Mouse (Mus musculus) heart, embryonic 15.5 days (tissue): ENCODE results near the gene Stpg4. TPM values are rescaled to one million over a fixed set of nuclear protein-coding genes. Genes with fewer than 3 reads are reported as not detected.

Experiments
- ATAC-seq: fragments of 200-750 bp; cut with Nextera tagmentation; replicated peaks from 2 replicates; pipeline ENCODE4 v1.8.0; 2017; ENCODE audit warnings: low read depth, moderate TSS enrichment; ENCODE audit not compliant: insufficient number of reproducible peaks, insufficient read depth, low FRiP score
- H3K27ac ChIP-seq: fragments of 300-500 bp; sonication (generic); 2 replicates; pipeline ENCODE4 v1.5.1; 2015; ENCODE audit warnings: mild to moderate bottlenecking, inconsistent platforms
- H3K27me3 ChIP-seq: fragments of 300-500 bp; sonication (generic); 2 replicates; pipeline ENCODE4 v1.6.1; 2015; ENCODE audit warnings: inconsistent platforms
- H3K36me3 ChIP-seq: fragments of 300-500 bp; sonication (generic); 2 replicates; pipeline ENCODE4 v1.6.1; 2015; ENCODE audit warnings: mild to moderate bottlenecking, inconsistent platforms
- H3K4me1 ChIP-seq: fragments of 300-500 bp; sonication (generic); replicated peaks from 2 replicates; pipeline ENCODE4 v1.6.1; 2015; ENCODE audit warnings: inconsistent platforms
- H3K4me2 ChIP-seq: fragments of 300-500 bp; sonication (generic); 2 replicates; pipeline ENCODE4 v1.6.1; 2015; ENCODE audit warnings: inconsistent platforms, mild to moderate bottlenecking, moderate library complexity
- H3K4me3 ChIP-seq: fragments of 300-500 bp; sonication (generic); 2 replicates; pipeline ENCODE4 v1.5.1; 2015; ENCODE audit warnings: mild to moderate bottlenecking, inconsistent platforms
- H3K9ac ChIP-seq: fragments of 300-500 bp; sonication (generic); 2 replicates; pipeline ENCODE4 v1.6.1; 2015; ENCODE audit warnings: mild to moderate bottlenecking, inconsistent platforms
- H3K9me3 ChIP-seq: fragments of 300-500 bp; sonication (generic); replicated peaks from 2 replicates; pipeline ENCODE4 v1.6.1; 2016; ENCODE audit warnings: inconsistent platforms
- WGBS: fragments of 180-500 bp; shearing (Covaris S2); methylation state at CpG from one replicate; pipeline ENCODE4 v1.1.7; 2015; ENCODE audit warnings: mixed read lengths; 5-methylcytosine and 5-hydroxymethylcytosine counted together
- polyA plus RNA-seq: library from polyadenylated mRNA; unstranded; fragments of >200 nt; fragmentation: Nextera tagmentation; extraction: Ambion mirVana; gene quantifications from 2 replicates; pipeline ENCODE4 v1.2.1, GENCODE M21; 2015

Gene Stpg4
- polyA plus RNA-seq, 1 experiment from 2014 or later: not detected

GRCm38 (mm10) chr17:87376831-87377471 lies 50.6 kb downstream of the Stpg4 start:
- Histone ChIP-seq H3K9me3 (no peaks in the 10 kb centered on the region), H3K4me2 (no peak overlapping the region), H3K9ac (no peak overlapping the region), H3K27ac (peak overlapping the region; percentile 62), H3K36me3 (no peaks in the 10 kb centered on the region), H3K27me3 (no peaks in the 10 kb centered on the region), H3K4me1 (peaks cover 53% of the 10 kb centered on the region), H3K4me3 (no peak overlapping the region)
- ATAC-seq: no peak
- 82% methylated on average over 6 of the region's 6 CpGs for WGBS

- no peak overlapping the region for H3K4me2 ChIP-seq
- H3K4me1 ChIP-seq: peaks cover 53% of the 10 kb centered on the region
- H3K9me3 ChIP-seq: no peaks in the 10 kb centered on the region
- no peak overlapping the region for H3K9ac ChIP-seq
- peak overlapping the region; percentile 62 for H3K27ac ChIP-seq
- whole genome bisulfite sequencing: 15% methylated on average over 10 of the region's 10 CpGs
- H3K36me3 ChIP-seq: no peaks in the 10 kb centered on the region
- ATAC-seq: peak; percentile 19; the same call in 1 of the 2 replicates
- H3K4me3 ChIP-seq: no peak overlapping the region
- H3K27me3 ChIP-seq: no peaks in the 10 kb centered on the region
Measured at GRCm38 (mm10) chr17:87375941-87376511, 51.5 kb downstream of the Stpg4 start.

DNA sequence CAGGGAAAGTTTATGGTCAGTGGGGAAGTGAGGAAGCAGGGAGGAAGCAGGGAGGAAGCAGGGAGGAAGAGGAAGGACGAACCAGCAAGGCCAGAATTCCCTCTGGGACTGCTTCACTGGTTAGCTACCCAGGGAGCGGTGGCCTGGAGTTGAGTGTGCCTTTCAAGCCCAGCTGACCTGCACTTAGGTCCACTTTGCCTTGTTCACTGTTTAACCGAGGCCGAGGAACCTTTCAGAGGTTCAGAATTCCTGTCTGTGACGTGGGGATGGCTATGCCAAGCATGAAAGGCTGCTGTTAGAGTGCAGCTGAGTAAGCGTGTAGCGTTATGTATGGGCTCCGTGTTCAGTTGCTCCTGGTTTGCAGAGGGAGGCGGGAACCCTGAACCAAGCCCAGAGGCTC lies 54.2 kb downstream of the Stpg4 start:
- Histone ChIP-seq H3K4me2 (no peak overlapping the region), H3K9me3 (no peaks in the 10 kb centered on the region), H3K27me3 (no peaks in the 10 kb centered on the region), H3K4me1 (peaks cover 37% of the 10 kb centered on the region), H3K4me3 (no peak overlapping the region), H3K9ac (no peak overlapping the region), H3K27ac (no peak overlapping the region), H3K36me3 (no peaks in the 10 kb centered on the region)
- ATAC-seq: no peak
- 87% methylated on average over 9 of the region's 9 CpGs for WGBS

DNA sequence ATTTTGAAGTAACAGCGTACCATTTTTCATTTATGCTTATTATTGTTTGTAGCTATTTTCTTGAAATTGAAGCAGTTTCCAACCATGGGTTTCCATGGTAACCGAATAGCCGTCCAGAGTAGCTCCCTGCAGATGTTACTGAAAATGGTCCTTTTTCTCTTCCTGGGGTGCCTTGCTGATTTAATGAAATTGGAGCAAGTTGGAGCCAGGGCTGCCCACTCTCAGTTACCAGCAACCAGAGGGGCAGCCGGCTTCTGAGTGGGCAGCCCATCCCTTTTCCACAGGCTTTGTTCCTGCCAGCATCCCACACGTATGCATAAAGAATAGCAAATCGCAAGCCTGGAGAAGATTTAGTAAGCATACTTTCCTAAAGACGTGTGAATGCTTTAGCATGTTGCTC lies 55.4 kb downstream of the Stpg4 start:
- Histone ChIP-seq H3K27me3 (no peaks in the 10 kb centered on the region), H3K36me3 (no peaks in the 10 kb centered on the region), H3K4me3 (no peak overlapping the region), H3K27ac (no peak overlapping the region), H3K4me2 (no peak overlapping the region), H3K4me1 (peaks cover 38% of the 10 kb centered on the region), H3K9ac (no peak overlapping the region), H3K9me3 (no peaks in the 10 kb centered on the region)
- WGBS: 86% methylated on average over 7 of the region's 7 CpGs
- ATAC-seq: no peak

DNA sequence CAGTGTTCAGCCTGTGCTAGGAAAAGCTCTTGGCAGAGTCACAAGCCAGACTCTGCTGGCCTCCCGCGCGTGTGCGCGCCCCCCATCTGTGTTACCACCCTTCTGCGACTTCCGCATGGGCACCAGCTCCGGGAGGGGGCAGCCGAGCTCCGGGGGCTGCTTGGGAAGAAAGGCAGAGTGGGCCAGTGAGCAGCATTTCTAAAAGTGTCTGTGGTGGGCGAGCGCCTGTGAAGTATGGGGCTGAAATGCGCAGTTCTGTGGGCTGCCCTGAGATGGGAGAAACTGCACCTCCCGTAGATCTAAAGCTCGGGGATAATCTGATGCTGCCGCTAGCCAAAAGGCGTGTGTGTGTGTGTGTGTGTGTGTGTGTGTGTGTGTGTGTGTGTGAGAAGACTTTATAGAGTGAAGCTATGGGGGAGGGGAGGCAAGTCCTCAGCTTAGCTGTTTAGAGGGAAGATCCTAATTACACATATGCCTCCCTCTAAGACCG lies 58.2 kb downstream of the Stpg4 start:
- H3K27ac ChIP-seq: no peak overlapping the region
- H3K27me3 ChIP-seq: no peaks in the 10 kb centered on the region
- H3K4me1 ChIP-seq: peaks cover 23% of the 10 kb centered on the region
- no peak overlapping the region for H3K9ac ChIP-seq
- no peak for ATAC-seq
- H3K9me3 ChIP-seq: no peaks in the 10 kb centered on the region
- no peaks in the 10 kb centered on the region for H3K36me3 ChIP-seq
- no peak overlapping the region for H3K4me3 ChIP-seq
- H3K4me2 ChIP-seq: no peak overlapping the region
- WGBS: 77% methylated on average over 18 of the region's 18 CpGs

DNA sequence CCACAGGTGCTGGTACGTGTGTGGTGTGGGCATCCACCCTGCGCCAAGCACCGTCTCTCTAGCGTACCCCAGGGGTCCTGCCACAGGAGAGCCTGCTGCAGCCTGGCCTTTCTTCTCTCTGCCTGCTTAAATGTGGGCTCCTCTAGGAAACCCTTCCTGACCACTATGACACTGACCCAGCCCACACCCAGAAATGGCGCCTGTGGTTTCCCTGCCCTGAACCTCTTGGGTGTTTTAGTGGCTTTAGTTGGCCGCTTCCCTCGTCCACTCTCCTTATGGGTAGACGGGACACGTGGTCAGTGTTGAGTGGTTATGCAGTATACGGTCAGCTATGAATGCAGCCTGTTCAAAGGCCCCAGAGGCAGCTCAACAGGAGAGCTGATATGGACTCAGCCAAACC lies 59.1 kb downstream of the Stpg4 start:
- H3K9me3 ChIP-seq: no peaks in the 10 kb centered on the region
- ATAC-seq: no peak
- H3K36me3 ChIP-seq: no peaks in the 10 kb centered on the region
- no peak overlapping the region for H3K9ac ChIP-seq
- H3K27ac ChIP-seq: no peak overlapping the region
- no peak overlapping the region for H3K4me3 ChIP-seq
- H3K4me1 ChIP-seq: peaks cover 23% of the 10 kb centered on the region
- H3K4me2 ChIP-seq: no peak overlapping the region
- WGBS: 94% methylated on average over 10 of the region's 10 CpGs
- no peaks in the 10 kb centered on the region for H3K27me3 ChIP-seq

DNA sequence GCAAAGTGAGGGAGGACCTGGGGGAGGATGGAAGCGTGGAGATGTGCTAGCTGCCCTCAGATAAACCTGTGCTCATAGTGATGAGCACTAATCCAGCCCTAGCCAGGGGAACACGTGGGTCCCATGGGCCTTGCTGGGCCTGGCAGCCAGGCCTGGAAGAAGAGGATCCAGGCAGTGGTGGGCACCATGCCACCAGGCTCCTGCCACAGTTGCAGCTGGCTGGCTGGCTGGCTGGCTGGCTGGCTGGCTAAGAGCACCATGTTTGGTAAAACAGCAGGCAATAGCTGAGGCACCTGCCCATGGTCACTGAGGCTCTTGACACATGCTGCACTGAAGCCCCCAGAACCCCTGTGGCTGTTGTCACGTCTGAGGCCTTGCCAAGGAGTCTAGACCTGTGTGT lies 59.9 kb downstream of the Stpg4 start:
- peaks cover 23% of the 10 kb centered on the region for H3K4me1 ChIP-seq
- WGBS: 44% methylated on average over 3 of the region's 3 CpGs
- no peaks in the 10 kb centered on the region for H3K36me3 ChIP-seq
- no peak overlapping the region for H3K4me3 ChIP-seq
- H3K27me3 ChIP-seq: no peaks in the 10 kb centered on the region
- peak overlapping the region; percentile 8; the same call in 1 of the 2 replicates for H3K27ac ChIP-seq
- H3K9ac ChIP-seq: no peak overlapping the region
- no peaks in the 10 kb centered on the region for H3K9me3 ChIP-seq
- peak; percentile 40; the same call in 1 of the 2 replicates for ATAC-seq
- H3K4me2 ChIP-seq: no peak overlapping the region

GRCm38 (mm10) chr17:87367228-87367627 lies 60.3 kb downstream of the Stpg4 start:
- no peaks in the 10 kb centered on the region for H3K27me3 ChIP-seq
- no peak overlapping the region for H3K4me3 ChIP-seq
- no peak overlapping the region for H3K9ac ChIP-seq
- H3K27ac ChIP-seq: peak overlapping the region; percentile 8; the same call in 1 of the 2 replicates
- 30% methylated on average over 4 of the region's 4 CpGs for WGBS
- no peak overlapping the region for H3K4me2 ChIP-seq
- H3K9me3 ChIP-seq: no peaks in the 10 kb centered on the region
- peaks cover 23% of the 10 kb centered on the region for H3K4me1 ChIP-seq
- H3K36me3 ChIP-seq: no peaks in the 10 kb centered on the region
- no peak for ATAC-seq

DNA sequence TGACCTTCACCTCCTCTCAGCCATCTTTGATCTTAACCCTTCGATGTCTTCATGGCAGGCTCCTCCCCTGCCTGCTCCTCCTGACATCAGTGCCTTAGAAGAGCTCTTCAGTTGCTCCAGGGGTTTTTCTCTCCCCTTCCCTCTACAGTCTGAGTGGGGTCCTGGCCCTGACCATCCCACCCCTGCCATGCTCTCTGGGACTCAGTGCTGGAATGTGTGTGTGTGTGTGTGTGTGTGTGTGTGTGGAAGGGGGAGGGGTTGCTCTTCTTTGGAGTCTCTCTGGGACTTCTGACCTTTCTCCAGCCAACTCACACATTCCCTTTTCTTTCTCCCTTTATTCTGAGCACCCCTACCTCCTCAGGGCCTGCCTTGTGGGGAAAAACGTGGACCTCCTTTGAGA lies 61.0 kb downstream of the Stpg4 start:
- no peak overlapping the region for H3K4me2 ChIP-seq
- H3K27me3 ChIP-seq: no peaks in the 10 kb centered on the region
- WGBS: 21% methylated on average over 2 of the region's 2 CpGs
- H3K4me3 ChIP-seq: no peak overlapping the region
- H3K9me3 ChIP-seq: no peaks in the 10 kb centered on the region
- H3K9ac ChIP-seq: no peak overlapping the region
- no peak overlapping the region for H3K27ac ChIP-seq
- no peaks in the 10 kb centered on the region for H3K36me3 ChIP-seq
- ATAC-seq: no peak
- H3K4me1 ChIP-seq: peaks cover 23% of the 10 kb centered on the region

DNA sequence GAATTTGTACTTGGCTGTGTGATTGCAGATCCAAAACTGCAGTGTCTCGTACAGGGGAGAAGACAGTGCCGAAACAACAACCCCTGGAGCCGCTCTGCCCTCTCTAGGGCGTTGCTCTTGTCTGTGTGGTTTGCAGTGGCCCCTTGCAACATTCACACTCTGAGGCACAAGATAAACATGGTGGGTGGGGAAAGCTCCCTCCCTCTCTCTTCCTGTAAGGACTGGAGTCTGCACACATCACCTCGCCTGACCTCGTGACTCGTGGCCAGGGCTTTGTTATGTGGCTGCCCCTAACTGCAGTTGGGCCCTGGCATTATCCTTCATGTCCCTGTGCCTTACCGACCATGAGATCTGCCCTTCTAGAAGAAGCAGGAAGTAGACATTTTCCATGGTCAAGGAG lies 62.3 kb downstream of the Stpg4 start:
- Histone ChIP-seq H3K9ac (no peak overlapping the region), H3K36me3 (no peaks in the 10 kb centered on the region), H3K4me1 (peaks cover 23% of the 10 kb centered on the region), H3K27ac (no peak overlapping the region), H3K27me3 (no peaks in the 10 kb centered on the region), H3K9me3 (no peaks in the 10 kb centered on the region), H3K4me3 (no peak overlapping the region), H3K4me2 (no peak overlapping the region)
- 67% methylated on average over 8 of the region's 8 CpGs for WGBS
- no peak for ATAC-seq

DNA sequence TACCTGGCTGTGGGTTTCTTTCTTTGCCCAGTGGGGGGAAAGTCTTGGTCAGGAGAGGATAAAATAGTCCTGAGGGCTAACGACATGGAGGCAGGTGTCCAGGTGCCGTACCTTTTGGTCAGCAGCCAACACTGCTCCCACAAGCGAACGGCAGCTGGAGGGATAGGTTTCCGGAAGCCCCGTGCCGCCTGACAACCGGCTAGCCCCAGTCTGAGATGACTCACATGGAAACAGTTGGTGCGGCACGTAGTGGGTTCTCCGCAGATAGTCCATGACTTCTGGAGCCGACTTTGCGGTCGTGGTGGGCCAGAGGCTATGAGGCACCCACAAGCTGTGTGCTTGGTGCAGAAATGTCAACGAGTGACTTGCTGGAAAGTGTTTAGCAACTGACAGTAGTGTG lies 63.4 kb downstream of the Stpg4 start:
- H3K36me3 ChIP-seq: no peaks in the 10 kb centered on the region
- ATAC-seq: no peak
- H3K4me1 ChIP-seq: peaks cover 21% of the 10 kb centered on the region
- no peak overlapping the region for H3K9ac ChIP-seq
- H3K4me2 ChIP-seq: no peak overlapping the region
- H3K27me3 ChIP-seq: no peaks in the 10 kb centered on the region
- 77% methylated on average over 15 of the region's 15 CpGs for WGBS
- no peak overlapping the region for H3K4me3 ChIP-seq
- no peak overlapping the region for H3K27ac ChIP-seq
- H3K9me3 ChIP-seq: no peaks in the 10 kb centered on the region

DNA sequence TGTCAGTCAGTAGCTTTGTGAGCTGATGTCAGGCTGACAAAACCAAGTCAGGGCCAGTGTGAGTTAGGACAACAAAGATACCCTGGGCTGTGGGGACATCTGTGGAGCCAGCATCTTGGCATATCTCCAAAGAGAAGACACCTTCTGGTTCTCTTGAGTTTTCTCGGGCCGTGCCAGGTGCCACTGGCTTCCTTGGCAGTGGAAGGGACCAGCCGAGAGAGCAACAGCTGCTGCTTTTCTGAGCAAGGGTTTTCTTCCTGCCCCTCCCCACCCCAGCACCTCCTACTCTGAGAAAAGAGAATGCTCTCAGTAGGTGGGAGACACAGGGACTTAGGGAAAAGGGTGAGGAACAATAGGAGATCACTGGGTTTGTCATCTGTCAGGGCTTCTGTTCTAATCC lies 66.4 kb downstream of the Stpg4 start:
- Histone ChIP-seq H3K4me2 (no peak overlapping the region), H3K36me3 (no peaks in the 10 kb centered on the region), H3K9me3 (no peaks in the 10 kb centered on the region), H3K4me1 (no peaks in the 10 kb centered on the region; the same call in 1 of the 2 replicates), H3K27me3 (no peaks in the 10 kb centered on the region), H3K4me3 (no peak overlapping the region), H3K27ac (no peak overlapping the region), H3K9ac (no peak overlapping the region)
- ATAC-seq: no peak
- WGBS: 64% methylated on average over 3 of the region's 3 CpGs
